Mouse (Mus musculus) spleen, adult 12 weeks (tissue): ENCODE data around the gene Wdr19.
A peak's percentile ranks its signal among the peaks of the same experiment; 100 is the strongest.

Experiments used
- DNase-seq: peaks from one replicate; pipeline ENCODE4 v3.0.0; 2022; ENCODE audit warnings: low spot score

Wdr19 gene

DNA sequence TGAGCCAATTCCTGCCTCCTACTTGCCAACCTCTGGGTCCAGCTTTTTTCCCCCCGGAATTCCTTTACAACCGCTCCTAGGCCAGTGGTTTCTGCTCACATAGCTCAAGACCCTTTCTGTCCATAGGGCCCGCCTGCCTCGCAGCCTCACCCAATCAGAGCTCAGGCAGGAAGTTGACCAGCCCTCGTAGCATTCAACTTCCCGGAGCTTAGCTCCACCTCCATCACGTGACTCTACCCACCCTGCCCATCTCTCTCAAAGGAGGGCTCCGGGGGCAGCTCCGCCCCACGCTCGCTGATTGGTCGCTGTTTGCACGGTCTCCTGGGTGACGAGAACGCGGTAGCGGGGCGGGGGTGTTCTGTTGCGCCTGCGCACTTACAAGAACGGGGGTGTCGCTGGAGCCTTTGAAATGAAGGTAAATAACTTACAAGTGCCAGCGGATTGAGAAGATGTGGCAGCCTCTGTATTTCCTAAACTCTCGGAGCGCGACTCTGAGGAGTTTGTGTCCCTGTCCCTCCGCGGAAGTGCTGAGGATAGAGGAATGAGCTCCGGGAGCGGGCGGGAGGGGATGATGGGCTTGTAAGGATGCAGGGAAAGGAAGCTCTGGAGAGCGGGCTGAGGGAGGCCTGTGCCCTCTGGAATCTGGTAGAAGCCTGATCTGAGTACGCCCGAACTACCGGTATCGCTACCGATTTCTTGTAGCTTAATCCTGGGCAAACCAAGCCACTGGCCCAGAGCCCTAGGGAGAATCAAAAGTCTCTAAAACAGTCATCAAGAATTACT lies at the start of gene Wdr19:
Wdr19 (plus strand) TSS at position 351 of the 783 bp plus-strand sequence.
- DNase-seq: peak; percentile 93

DNA sequence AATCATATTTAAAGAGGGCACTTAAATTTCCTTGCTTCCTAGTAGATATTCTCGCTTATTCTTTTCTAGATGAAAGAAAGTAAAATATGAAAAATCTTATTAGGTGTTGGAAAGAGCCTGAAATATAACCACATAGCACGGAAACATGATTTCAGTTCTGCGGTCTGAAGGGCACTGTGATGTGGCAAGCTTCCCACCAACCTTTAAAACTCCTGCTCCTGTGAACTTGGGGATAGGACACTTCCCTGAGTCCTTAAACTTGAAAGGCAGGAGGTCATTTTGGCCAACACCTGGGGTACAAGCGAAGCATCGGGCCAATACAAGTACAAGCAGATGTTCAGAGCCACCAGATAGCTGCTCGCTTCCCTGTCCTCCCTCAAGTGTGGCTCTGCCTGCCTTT lies 49.8 kb upstream of the Wdr19 start:
- DNase-seq: no peak

DNA sequence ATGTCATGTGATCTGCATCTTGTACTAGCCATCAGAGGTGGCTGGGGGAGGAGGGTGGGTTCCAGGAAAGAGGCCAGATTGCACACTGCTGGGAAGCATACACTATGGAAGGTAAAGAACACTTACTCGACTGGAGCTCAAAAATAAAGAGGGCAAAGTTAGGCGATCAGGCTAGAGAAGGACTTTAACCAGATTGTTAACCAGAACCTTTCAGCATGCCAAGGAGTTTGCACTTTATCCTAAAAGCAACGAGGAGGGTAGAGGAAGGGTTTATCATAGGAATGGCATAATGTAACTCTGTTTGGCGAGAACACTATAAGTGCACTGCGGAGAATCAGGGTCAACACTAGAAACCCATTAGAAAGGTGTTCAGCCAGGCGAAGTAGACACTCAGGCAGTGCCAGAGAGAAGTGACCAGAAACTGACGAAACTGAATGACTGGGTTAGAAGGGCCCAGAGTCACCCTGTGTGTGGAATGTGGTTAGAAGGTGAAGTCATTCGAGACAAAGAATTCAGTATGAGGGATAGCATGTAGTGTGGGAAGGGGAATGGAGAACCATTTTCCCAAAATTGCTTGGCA lies 49.0 kb upstream of the Wdr19 start:
- no peak for DNase-seq

DNA sequence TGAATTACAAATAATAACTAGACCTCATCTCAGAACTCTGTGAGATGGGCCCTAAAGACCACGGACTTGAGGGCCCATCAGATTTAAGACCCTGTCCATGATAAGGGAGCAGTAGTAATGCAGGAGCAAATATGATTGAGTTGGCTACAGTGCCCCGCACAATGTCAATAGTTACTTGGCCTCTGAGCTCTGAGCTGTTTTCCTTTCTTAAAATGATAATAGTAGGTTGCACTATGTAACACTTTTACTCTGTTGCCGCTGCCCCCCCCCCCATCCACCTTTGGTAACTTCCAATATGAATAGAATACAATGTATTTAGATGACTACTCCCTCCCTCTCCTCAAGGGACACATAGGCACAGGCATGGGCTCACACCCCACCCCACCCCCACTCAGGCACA lies 48.2 kb upstream of the Wdr19 start:
- DNase-seq: no peak

DNA sequence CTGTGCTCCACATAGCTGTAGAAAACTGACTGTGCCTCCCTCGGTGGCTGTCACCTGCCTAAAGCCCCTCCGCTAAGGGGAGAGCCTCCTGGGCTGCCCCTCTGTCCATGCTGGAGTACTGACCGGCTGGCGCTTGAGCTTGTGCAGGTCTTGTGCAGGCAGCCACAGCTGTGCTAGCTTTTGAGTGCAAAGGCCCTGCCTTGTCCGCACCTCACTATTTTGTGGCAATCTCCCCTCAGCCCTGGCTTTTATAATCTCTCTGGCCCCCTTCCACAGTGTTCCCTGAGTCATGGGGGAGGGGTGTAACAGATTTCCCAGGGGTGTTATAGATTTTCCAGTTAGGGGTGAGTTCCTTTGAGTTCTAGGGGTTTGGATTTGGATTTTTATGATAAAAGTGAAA lies 47.7 kb upstream of the Wdr19 start:
- no peak for DNase-seq

DNA sequence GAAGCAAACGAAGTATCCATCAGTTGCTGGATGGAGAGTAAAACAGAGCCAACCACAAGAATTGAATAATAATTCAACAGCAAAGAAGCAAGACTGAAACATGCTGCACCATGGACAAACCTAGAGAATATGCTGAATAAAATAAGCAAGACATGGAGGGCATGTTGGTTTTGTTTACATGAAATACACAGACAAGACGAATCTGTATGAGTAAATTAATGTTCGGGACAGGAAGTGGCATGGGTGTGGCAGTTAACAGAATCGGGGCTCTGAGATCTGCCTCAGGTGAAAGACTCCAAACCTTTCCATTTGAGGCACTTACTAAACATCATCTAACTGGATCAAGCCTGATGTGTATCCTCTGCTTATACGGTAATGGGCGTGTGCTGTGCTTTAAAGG lies 45.2 kb upstream of the Wdr19 start:
- no peak for DNase-seq

DNA sequence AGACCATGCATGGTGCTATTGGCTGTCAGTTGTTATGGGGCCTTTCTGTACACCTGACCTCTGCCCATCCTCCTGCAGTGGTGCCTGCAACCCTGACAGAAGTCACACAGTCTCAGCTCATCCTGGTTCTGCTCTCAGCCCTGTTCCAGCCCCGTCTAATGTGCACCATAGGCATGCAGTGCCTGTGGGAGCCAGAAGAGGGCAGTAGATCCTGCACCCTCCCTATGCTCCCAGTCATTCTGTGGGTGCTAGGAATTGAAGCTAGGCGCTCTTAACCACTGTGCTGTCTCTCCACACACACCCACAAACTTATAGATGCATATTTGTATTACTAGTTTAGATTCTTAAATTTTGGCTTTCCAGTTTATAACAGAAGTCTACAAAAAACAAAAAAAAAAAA lies 42.6 kb upstream of the Wdr19 start:
- DNase-seq: peak; percentile 22

DNA sequence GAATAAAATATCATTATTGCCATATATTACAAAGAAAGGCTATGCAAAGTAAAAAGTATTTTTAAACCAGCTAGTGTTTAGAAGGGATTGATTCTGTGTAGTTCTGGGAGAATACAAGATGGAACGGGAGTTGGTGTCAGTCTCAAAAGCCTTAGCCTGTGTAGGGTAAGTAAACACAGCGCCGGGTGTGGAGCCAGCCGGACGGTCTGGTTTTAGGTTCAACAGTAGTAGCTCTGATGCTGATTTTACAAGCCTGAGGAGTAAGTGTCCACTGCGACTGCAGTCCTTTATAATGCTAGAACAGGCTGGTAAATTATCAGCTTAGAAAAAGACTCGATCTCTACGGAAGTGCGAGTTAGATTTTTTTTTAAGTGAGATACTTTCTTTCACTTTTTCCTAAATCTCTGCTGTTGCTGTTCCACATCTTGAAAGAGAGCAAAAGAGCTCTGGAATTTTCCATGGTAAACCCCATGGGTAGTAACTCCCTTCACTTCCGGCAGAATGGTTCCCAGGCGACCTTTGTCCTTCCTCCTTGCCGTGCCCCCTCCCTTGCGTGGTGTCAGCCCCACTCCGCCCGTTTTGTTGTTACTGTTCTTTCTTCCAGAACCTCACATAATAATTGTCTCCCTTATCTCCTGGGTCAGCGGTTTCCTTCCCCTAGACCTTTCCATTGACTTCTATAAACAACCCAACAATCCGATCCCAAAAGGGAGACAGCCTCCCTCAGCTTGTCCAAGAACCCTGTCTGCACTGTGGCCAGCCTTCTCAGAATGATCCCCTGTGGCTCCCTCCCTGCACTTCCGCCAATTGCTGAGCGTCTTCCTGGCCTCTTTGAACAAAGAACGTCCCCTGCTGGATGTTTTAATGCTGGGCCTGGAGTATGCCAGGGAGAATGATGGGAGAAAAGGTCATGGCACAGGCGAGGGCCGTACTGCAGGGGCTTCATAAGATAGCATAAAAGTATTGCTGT lies 41.8 kb upstream of the Wdr19 start:
- no peak for DNase-seq

DNA sequence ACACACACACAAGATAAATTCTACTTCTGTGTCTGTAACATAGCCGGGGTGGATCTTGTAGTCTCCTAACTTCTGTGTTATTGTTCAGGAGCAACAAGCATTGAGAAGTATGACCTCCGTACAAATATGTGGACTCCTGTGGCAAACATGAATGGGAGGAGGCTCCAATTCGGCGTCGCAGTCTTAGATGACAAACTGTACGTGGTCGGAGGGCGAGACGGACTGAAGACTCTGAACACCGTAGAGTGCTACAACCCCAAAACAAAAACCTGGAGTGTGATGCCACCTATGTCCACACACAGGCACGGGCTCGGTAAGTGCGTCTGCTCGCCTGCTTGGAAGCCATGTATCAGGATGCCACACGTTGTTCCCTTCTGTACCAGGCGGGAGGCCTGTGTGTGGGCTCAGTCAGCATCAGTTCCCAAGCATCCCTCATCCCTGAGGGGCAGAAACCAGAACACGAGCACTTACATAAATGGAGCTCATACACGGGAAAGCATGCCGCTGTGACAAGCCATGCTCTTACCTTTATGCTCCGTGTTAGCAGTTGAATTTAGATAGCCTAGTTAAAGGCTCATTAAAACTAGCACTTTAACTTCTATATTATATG lies 40.7 kb upstream of the Wdr19 start:
- DNase-seq: no peak

DNA sequence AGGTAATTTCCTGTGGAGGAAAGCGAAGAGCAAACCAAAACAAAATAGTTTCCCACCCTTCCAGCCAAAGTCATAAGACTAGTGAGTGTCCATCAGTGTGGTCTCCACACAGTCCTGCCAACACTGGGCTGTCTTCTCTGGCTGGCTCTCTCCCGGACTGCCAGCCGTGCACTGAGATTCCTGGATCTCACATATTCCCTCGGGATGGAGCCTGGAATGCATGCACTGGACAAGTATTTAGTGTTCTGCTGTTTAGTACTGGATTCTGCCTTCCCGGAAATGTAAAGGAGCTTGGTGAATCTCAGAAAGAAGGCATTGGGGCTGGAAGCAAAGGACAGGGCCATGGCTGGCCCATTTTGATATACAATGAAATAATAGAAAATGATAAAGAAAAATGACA lies 36.5 kb upstream of the Wdr19 start:
- no peak for DNase-seq

DNA sequence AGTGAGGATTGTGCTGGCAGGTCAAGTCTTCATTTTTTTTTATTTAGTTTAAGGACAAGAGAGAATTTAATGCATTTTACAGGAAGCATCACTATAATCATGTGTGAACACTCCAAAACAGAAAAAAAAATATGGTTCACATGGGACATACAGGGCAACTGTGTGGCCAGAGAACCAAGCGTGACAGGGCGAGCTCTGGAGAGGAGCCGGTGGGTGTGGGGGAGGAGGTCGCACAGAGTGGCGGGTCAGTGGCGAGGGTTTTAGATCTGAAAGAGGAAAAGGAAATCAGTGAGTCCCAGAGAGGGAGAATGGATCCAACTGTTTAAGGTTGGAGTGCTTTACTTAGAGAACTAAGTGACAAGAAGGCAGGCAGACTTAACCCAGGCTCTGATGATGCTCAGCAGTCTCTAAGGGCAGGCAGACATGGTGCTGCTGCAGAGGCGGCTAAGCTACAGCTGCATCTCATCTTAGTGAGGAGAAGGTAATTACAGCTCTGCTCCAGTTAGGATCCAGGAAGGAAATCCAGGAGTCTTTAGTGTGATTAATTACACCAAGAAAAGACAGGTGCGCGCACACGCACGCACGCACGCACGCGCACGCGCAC lies 35.9 kb upstream of the Wdr19 start:
- no peak for DNase-seq

DNA sequence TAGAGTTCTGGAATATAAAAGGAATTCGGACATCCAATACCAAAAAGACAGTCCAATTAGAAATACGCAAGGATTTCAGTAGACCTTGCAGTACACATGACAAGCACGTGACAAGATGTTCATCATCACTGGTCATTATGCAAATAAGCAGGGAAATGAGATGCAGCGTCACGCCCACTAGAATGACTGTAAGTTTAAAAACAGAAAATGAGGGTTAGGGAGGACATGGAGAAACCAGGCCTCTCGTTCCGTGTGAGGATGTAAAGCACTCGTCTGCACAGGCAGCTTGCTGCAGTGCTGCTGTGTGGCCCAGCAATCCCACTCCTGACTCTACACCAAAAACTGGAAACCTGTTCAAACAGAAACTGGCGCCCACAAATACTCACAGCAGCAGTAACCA lies 29.3 kb upstream of the Wdr19 start:
- no peak for DNase-seq

DNA sequence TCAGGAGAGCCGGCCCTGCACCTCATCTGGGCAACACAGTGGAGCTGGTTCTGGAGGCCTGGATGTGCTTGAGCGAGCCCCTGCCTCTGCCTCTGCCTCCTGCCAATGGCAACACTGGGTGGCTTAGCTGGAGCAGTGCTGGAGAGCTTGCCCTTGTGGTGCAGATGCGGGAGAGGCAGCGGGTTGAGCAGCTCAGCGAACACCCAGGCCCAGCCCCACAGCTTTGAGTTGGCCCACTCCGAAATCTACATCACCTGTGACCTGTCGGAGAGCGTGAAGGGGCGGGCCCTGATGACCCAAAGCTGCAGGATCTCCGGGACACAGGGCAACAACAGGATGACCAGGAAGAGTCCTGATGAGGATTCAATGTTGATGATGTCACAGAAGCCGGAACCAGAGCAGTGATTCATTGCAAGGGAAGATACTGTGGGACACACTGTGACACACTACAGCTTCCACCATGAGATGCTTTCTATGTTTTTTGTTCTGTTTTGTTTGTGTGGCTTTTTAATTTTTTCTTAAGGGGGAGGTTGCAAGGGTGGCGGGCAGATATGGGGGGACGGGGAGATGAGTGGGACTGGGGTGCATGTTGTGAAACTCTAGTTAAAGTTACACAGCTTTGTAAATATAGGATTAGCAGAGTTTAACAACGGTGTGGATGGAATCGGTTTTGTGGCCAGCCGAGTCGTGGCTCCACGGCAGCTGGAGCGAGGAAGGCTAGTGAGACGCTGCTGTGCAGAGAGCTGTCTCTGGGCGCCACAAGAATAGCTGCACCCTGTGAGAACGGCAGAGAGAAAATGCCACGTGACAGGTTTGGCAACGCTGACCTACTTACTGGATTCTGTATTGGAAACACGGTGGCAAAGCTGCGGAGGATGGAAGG lies 24.2 kb upstream of the Wdr19 start:
- no peak for DNase-seq

DNA sequence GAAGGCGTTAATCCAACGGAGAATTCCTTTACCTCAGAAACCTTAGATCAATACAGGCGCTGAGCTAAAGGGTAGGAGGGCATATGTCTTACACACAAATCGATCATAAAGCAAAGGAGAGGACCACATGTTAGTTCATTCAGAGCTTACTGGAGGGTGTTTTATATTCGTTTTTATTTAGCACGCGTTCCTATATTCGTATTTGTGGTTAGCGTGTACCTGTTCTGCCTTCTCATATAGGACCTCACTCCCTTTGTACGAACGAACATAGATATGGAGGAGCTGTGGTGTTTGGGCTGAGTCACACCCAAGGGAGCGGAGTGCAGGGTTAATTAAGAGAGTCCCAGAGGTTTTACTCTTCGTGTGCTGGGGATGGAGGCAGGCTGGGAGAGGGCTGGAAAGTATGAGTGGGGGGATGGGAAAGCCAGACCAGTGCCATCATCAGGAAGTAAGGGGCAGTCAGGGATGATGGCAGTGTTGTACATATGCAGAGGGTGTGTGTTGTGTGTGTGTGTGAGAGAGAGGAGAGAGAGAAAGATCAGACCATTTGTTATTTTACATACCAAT lies 23.5 kb upstream of the Wdr19 start:
- DNase-seq: no peak

DNA sequence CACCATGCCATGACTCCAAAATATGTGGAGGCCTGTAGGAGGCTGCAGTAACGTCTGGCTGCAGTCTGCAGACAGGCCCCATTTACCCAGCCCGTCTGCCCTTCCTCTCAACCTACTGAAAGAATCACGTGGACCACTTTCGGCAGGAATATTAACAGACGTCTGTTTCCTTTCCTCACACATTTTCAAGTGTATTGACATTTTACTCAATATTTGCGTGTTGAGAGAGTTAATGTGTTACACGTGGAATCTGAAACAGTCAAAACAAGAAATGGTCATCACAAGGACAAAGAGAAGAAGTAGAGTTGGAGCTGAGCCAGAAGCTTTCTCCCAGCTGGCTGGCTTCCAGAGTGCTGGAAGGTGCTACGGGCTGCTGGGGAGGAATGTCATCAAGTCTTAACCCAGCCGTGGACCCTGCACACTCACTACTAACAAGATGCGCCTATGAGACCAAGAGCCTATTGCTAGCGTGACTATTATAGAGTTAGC lies 22.4 kb upstream of the Wdr19 start:
- DNase-seq: no peak

DNA sequence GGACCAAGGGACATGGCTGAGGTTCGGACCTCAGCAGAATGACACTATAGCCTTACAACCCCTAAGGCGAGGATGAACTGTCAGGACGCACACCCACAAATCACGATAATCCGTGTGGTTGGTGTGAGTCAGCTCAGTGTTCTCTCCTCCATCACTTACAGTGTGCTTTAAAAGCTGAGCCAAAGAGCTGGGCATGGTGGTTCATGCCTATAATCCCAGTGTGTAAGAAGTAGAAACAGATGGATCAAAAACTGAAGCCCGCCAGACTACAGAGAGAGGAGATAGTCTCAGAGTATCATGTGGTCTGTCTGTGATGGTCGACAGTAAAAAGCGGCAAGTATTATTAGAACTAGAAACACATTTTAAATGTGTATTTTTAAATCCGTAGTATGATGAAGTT lies 21.0 kb upstream of the Wdr19 start:
- DNase-seq: no peak

DNA sequence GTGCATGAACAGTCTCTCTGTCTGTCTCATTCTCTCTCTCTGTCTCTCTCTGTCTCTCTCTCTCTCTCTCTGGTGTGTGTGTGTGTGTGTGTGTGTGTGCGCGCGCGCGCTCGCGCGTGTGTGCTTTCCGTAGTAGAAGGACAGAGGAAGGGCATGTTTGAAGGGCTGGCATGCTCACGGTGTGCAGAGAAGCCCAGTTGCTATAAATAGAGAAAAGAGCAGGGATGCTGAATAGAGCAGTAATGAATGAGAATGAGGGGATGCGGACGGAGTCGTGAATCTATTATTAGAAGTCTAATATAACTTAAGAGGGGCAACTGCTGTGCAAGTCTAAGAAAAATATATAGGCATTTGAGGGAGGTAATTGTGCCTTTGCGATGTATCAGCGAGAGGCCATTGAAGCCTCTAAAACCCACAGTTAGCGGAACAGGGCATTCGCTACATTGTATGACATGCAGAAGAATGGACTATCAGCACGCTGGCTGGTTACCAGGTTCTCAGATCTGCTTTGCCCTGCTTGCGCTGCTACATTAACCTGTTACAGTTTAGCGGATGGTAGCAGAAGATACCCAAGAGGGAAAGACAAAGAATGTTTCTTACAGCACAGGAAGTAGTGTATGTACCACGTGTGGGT lies 18.2 kb upstream of the Wdr19 start:
- no peak for DNase-seq

DNA sequence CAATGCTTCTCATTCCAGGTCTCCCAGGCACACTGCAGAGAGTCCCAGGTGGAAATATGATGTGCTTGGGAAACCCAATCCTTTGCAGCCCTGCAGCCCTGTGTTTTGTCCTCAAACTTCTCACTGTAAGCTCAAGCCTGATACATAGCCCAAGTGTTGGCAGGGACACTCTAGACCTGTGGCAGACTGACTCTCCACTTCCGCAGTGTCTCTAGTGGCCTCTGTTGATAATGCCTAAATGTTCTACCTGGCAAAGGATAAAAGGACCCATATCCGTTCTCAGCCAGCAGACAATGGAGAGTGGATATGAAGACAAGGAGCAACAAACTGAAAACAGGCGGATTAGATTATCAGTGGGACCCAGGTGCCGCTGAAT lies 17.7 kb upstream of the Wdr19 start:
- DNase-seq: no peak

DNA sequence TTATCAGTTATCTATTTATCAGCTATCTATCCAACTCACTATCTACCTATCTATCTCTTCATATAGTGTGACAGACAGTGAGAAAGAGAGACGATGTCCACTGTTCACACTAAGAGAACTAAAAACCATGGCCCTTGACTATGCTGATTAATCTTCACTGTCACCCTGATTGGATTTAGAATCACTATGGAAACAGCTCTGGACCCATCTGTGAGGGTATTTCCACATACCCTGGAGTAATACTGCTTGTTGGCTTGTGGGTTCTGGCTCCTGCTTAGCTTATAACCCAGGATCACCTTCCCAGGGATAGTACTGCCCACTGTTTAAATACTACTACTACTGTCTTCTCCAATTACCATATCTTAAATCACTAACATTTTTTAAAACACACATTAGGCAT lies 17.2 kb upstream of the Wdr19 start:
- no peak for DNase-seq

DNA sequence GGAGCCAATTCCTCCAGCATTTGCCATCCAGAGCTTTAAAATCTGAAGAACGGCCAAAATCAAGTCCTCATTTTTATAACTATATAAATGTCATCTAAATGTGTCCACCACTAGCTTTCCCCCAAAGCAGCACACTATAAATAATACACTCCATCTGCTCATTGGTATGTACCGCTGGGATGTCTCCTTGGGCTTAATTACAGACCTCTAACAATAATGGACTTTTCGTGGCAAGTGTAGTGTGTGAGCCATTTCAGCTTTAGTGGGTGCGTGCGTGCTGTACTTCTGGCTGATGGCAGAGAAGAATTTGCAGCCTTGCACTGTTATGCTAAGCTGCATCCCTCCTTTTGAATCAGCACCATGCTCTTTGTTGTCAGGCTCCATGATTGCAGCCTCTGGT lies 7.9 kb upstream of the Wdr19 start:
- no peak for DNase-seq
